Mouse (Mus musculus) 3T3-L1 (cell line): ENCODE measurements at regions not wholly inside any gene's neighbourhood (a gene's known extent, or its start where the extent isn't known, plus 50 kb on each side); places are given as distances from the start of the nearest gene placed in this dataset.
"Not testable (repeated sequence)": the region's sequence is repeated elsewhere in the genome, so short reads cannot be mapped to it uniquely, and the experiment has no call there.

ENCODE experiments used
- DNase-seq: peaks from one replicate; pipeline ENCODE4 v3.0.0-alpha.2; 2015; ENCODE audit warnings: low read depth, low spot score

GRCm38 (mm10) chr1:43305349-43306278, 108.8 kb upstream of the Fhl2 start:
- DNase-seq = no peak

DNA sequence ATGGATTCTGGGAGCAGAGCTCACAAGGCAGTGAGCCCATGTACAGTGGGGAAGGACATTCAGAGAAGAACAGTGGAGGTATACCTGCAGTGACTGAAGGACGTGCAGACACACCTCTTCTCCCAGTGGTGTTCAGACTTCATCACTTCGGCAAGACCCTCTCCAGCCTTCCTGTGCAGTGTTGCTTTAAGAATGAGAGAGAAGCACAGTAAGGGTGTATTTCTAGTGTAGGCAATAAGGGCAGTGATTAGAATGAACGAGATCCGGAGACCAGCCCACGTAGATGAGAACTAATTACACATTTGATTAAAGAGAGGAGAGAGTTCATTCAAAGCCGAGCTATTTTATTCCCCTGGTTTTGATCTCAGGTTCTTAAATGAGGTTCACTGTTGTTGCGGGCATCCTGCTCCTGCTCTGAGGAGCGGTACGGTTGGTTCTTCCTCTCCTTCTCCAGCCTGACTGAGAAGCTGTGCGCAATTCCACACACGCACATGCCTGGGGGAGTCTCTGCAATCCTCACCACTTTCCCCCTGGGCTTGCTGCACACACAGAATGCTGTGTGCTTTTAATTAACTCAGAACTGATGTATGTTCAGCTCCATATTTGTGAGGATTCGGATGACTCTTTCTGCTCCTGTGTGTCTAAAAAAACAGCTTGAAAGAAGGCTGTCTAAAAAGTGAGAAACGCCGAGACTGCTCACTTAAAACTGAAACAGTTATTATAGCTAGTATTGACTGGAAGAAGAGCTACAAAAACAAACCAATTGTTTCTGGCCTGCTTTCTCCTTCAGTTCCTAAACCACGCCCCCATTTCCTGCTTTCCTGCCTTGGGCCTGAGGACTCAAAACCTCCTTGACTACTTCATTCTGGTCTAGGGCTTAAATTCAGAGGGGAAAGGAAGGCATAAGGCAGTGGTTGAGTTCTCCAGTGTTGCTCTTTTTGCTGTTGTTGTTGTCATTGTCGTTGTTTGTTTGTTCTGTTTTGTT, 114.2 kb upstream of the Fhl2 start:
- peak; percentile 36 for DNase-seq

GRCm38 (mm10) chr1:43316331-43316730, 119.5 kb upstream of the Fhl2 start:
- not testable (repeated sequence) for DNase-seq

GRCm38 (mm10) chr1:43317076-43317871, 120.5 kb upstream of the Fhl2 start:
- no peak for DNase-seq

GRCm38 (mm10) chr1:43333488-43333887, 110.9 kb upstream of the Nck2 start:
- DNase-seq = not testable (repeated sequence)

DNA sequence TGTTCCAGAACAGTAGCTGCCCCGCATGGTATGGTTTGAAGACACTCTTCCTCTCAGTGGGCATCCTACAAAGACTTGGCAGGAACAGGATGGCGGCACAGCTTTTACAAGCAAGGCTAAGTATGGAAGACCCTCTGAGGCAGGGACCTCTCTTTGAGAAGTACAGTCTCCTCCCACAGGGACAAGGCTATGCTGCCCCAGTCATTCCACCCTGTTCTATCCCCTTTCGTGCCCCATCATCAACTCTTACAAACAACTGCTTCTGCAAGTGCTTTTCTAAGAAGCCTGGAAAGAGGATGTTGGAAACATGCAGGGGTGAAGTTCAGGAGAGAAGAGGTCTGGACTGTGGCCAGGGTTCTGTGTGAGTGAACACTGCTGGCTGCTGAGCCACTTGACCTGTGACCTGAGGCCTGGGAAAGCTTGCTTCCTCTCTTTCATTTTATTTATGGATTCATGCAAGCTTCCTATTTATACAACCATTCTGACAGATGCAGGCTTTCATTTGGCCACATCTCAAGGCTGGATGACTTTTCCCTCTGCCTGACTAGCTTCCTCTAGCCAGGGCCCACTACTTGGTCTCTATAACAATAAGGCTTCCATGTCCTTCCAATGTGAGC, 107.1 kb upstream of the Nck2 start:
- DNase-seq = peak; percentile 49

DNA sequence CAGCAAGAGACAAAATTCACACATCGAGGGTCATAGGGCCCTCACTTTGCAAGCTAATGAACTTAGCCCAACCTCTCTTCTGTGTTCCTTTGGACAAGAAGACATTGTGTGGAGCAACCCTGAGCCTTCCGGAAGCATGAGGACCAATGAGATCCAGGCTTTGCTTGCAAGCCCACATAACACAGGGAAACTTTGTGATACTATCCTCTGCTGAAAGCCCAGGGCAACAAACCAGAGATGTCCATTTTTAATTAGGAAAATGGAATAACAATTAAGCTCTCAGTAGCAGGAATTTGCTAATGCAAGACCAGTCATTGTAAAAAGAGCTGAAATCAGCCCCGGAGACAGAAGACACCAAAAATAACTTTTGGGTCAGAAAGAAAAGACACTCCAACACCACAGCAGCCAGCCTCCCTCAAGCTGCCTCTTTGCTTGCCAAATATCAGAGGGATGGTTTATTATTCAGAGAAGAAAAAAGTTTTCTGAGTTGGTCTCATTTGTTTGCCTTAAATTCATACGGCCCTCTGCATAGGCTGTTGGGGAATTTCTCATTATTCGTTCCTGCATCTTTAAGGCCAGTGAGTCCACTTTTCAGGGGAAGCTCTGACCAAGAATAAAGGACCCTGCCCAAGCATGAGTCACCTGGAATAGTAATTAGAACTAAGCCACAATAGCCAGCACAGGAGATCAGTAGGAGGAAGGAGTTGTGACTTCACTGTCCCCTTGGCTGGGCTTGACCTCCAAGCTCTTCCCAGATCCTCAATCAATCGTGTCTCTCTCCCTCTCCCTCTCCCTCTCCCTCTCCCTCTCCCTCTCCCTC, 106.1 kb upstream of the Nck2 start:
- peak; percentile 16 for DNase-seq

GRCm38 (mm10) chr1:43342848-43343247, 101.5 kb upstream of the Nck2 start:
- no peak for DNase-seq

DNA sequence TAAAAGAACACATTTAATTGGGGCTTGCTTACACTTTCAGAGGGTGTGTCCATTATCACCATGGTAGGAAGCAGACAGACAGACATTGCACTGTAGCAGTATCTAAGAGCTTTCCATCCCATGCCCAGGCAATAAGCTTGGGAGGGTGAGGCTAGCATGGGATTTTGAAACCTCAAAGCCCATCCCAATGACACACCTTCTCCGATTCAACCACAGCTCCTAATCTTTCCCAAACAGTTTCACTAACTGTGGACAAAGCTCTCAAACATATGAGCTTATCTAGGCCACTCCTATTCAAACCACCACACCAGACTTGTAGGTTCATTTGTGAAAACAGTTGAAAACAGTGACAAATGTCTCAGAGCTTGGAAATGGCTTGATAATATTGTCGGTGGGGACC, 101.0 kb upstream of the Nck2 start:
- no peak for DNase-seq

DNA sequence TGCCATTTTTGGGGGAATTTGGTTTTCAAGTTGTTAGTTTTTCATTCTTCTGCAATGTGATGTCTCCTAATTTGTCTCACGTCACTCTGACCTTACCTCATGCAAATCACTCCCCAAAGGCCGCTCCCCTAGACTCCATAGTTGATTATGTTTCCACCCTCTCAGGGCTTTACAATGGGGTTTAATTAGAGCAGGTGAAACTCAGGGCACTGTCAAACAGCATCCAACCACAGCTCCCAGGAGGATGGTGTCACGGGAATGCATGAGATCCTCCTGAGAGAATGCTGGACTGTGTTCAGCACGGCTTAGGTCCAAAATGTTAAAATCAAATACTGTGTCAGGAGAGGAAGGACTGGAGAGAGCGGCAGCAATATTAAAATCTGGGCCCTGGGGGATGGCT, 100.4 kb upstream of the Nck2 start:
- no peak for DNase-seq

DNA sequence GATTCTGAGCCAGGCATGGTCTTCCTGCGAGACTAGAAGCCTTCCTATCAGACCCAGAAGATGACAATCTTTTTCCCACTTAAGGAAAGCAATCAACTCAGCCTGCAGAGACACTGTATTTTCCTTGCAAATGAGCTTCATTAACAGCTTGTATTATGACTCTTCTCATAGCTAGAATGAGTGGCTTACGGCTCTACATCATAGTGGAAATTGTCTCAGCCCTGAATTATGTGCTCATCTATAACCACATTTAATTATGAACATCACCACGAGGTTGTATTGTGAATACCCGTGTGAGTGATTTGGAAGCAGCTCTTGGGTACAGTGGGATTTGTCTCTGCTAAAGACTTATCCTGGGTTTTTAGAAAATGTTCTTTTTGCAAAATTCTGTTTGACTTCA, 97.2 kb upstream of the Nck2 start:
- no peak for DNase-seq

DNA sequence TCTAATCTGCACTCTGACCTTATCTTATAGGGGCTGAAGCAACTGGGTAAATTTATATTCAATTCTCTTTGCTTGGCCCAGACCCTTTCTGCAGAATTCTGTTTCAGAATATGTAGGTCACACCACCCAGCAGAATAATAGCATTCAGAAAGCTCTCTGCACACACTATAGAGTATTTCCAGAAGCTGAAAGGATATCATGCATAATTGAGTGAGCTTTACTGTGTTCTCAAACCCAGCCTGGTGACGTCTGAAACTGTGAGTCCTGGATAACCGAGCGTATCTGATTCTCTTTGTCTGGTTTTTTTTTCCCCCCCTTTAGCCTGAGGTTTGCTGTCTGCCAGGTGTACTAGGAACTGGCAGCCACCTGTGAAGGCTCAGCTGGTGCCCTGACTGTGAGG, 94.4 kb upstream of the Nck2 start:
- DNase-seq = no peak

- peak; percentile 92 for DNase-seq
Observed at GRCm38 (mm10) chr1:43358191-43358590, 86.2 kb upstream of the Nck2 start.

- no peak for DNase-seq
Observed at GRCm38 (mm10) chr1:43359662-43360061, 84.7 kb upstream of the Nck2 start.

GRCm38 (mm10) chr1:43360291-43360690, 84.1 kb upstream of the Nck2 start:
- DNase-seq = no peak

- peak; percentile 62 for DNase-seq
Observed at GRCm38 (mm10) chr1:43360741-43361140, 83.6 kb upstream of the Nck2 start.

DNA sequence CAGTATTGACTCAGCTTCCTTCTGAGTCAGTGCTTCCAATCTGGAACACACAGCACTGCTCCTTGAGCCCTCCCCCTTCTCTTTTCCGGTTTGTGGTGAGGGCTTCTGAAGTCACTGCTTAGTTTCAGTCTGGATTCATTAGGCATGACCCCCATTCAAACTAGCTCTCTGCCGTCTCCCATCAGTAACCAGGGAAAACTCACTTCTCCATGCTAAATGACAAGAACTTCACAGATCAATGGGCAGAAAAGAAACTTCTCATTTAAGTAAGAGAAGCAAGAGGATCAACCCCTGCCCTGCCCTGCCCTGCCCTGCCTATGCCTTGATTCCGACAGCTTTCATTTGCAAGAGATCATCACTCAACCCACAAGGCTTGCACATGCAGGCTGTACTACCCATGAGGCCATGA, 82.9 kb upstream of the Nck2 start:
- DNase-seq = peak; percentile 77

DNA sequence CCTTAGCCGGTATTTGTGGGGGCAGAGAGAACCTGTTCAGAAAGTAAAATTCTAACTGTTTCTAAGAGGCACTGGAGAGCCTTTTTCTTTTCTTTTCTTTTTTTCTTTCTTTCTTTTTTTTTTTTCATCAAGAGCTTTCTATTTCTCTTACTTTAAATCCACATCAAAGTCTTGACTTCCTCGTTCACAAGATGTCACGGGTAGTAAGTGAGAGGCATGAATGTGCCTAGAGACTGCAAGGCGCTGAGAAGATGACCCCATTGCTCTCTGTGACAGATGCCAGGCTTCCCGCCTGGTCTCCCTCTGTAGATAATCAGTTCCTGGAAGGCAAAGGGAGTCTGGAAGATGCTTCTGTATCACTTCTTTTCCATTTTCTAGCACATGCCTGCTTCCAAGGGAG, 82.2 kb upstream of the Nck2 start:
- DNase-seq = no peak

- no peak for DNase-seq
Observed at GRCm38 (mm10) chr1:43363178-43363577, 81.2 kb upstream of the Nck2 start.

DNA sequence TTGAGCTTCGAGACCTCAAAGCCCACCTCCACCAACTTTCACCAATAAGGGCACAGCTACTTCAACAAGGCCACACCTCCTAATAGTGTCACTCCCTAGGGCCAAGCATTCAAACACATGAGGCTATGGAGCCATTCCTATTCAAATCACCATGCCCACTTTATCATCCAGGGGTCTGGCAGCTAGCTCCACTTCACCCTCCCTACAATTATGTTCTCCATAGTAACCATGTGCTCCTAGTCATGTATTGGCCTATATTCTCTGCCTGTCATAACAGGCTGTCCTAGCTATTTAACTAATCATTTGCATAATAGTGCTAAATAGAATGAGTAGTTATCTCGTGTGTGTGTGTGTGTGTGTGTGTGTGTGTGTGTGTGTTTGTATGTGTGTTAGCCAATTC, 77.9 kb upstream of the Nck2 start:
- DNase-seq = no peak
